Mouse (Mus musculus): ENCODE data around the gene Nampt.
"Not testable (repeated sequence)": the region's sequence is repeated elsewhere in the genome, so short reads cannot be mapped to it uniquely, and the experiment has no call there.

The Nampt gene

GRCm38 (mm10) chr12:32841442-32841900 is 22.1 kb downstream of the Nampt start:
- DNase-seq (ENCODE audit: low read depth, low spot score) = no peak

- no peak for DNase-seq (ENCODE audit: low read depth, low spot score)
Measured at GRCm38 (mm10) chr12:32846325-32846724, 27.0 kb downstream of the Nampt start.

- no peak for DNase-seq (ENCODE audit: low read depth, low spot score)
Measured at GRCm38 (mm10) chr12:32853757-32854156, 34.4 kb downstream of the Nampt start.

- no peak for DNase-seq (ENCODE audit: low read depth, low spot score)
Measured at GRCm38 (mm10) chr12:32854866-32855265, 35.5 kb downstream of the Nampt start.

GRCm38 (mm10) chr12:32855398-32855797 is 36.1 kb downstream of the Nampt start:
- no peak for DNase-seq (ENCODE audit: low read depth, low spot score)

- no peak for DNase-seq (ENCODE audit: low read depth, low spot score)
Measured at GRCm38 (mm10) chr12:32856707-32857511, 37.6 kb downstream of the Nampt start.

GRCm38 (mm10) chr12:32858444-32858843 is 39.1 kb downstream of the Nampt start:
- DNase-seq (ENCODE audit: low read depth, low spot score) = no peak

GRCm38 (mm10) chr12:32860820-32861219 is 41.5 kb downstream of the Nampt start:
- no peak for DNase-seq (ENCODE audit: low read depth, low spot score)

GRCm38 (mm10) chr12:32870815-32871214 is 51.5 kb downstream of the Nampt start:
- no peak for DNase-seq (ENCODE audit: low read depth, low spot score)

GRCm38 (mm10) chr12:32877500-32877899 is 58.2 kb downstream of the Nampt start:
- DNase-seq (ENCODE audit: low read depth, low spot score) = no peak

GRCm38 (mm10) chr12:32877964-32878571 is 58.7 kb downstream of the Nampt start:
- DNase-seq (ENCODE audit: low read depth, low spot score) = no peak

- no peak for DNase-seq (ENCODE audit: low read depth, low spot score)
Measured at GRCm38 (mm10) chr12:32879371-32879770, 60.0 kb downstream of the Nampt start.

- no peak for DNase-seq (ENCODE audit: low read depth, low spot score)
Measured at GRCm38 (mm10) chr12:32884356-32884755, 65.0 kb downstream of the Nampt start.

- no peak for DNase-seq (ENCODE audit: low read depth, low spot score)
Measured at GRCm38 (mm10) chr12:32885041-32885440, 65.7 kb downstream of the Nampt start.

- DNase-seq (ENCODE audit: low read depth, low spot score) = no peak
Measured at GRCm38 (mm10) chr12:32886353-32886752, 67.0 kb downstream of the Nampt start.

GRCm38 (mm10) chr12:32888226-32888625 is 68.9 kb downstream of the Nampt start:
- no peak for DNase-seq (ENCODE audit: low read depth, low spot score)

GRCm38 (mm10) chr12:32889846-32890245 is 70.5 kb downstream of the Nampt start:
- DNase-seq (ENCODE audit: low read depth, low spot score) = no peak

GRCm38 (mm10) chr12:32890455-32890854 is 71.1 kb downstream of the Nampt start:
- no peak for DNase-seq (ENCODE audit: low read depth, low spot score)

GRCm38 (mm10) chr12:32891271-32891670 is 71.9 kb downstream of the Nampt start:
- not testable (repeated sequence) for DNase-seq (ENCODE audit: low read depth, low spot score)

GRCm38 (mm10) chr12:32893212-32893611 is 73.9 kb downstream of the Nampt start:
- DNase-seq (ENCODE audit: low read depth, low spot score) = no peak

GRCm38 (mm10) chr12:32895806-32896205 is 76.5 kb downstream of the Nampt start:
- DNase-seq (ENCODE audit: low read depth, low spot score) = no peak

- DNase-seq (ENCODE audit: low read depth, low spot score) = no peak
Measured at GRCm38 (mm10) chr12:32896496-32896895, 77.2 kb downstream of the Nampt start.
